Mouse (Mus musculus) stomach, embryonic 14.5 days (tissue): Measurements from ENCODE around the gene Ctdnep1. TPM values are rescaled to one million over a fixed set of nuclear protein-coding genes. Genes with fewer than 3 reads are reported as not detected.
A peak's percentile ranks its signal among the peaks of the same experiment; 100 is the strongest.

Experiments used
- ATAC-seq: fragments of 200-750 bp; cut with Nextera tagmentation; 2 replicates; pipeline ENCODE4 v1.8.0; 2017; ENCODE audit warnings: low read depth, moderate TSS enrichment; ENCODE audit not compliant: insufficient number of reproducible peaks, insufficient read depth, low FRiP score
- H3K27ac ChIP-seq: fragments of 300-500 bp; sonication (generic); 2 replicates; pipeline ENCODE4 v1.5.1; 2014; ENCODE audit warnings: mild to moderate bottlenecking, low read length, moderate library complexity, mixed read lengths
- H3K27me3 ChIP-seq: fragments of 300-500 bp; sonication (generic); 2 replicates; pipeline ENCODE4 v1.6.1; 2014; ENCODE audit warnings: low read length, control low read depth, mixed read lengths; ENCODE audit not compliant: control insufficient read depth, insufficient read depth
- H3K36me3 ChIP-seq: fragments of 300-500 bp; sonication (generic); 2 replicates; pipeline ENCODE4 v1.6.1; 2014; ENCODE audit warnings: mild to moderate bottlenecking, control low read depth, low read length, moderate library complexity, mixed read lengths; ENCODE audit not compliant: control insufficient read depth, insufficient read depth
- H3K4me1 ChIP-seq: fragments of 300-500 bp; sonication (generic); 2 replicates; pipeline ENCODE4 v1.6.1; 2014; ENCODE audit warnings: low read length, control low read depth, mixed read lengths; ENCODE audit not compliant: control insufficient read depth, insufficient read depth
- H3K4me2 ChIP-seq: fragments of 300-500 bp; sonication (generic); replicated peaks from 2 replicates; pipeline ENCODE4 v1.6.1; 2014; ENCODE audit warnings: low read depth, low read length, control low read depth
- H3K4me3 ChIP-seq: fragments of 300-500 bp; sonication (generic); 2 replicates; pipeline ENCODE4 v1.5.1; 2014; ENCODE audit warnings: low read depth, low read length, control low read depth
- H3K9ac ChIP-seq: fragments of 300-500 bp; sonication (generic); replicated peaks from 2 replicates; pipeline ENCODE4 v1.6.1; 2014; ENCODE audit warnings: low read depth, mild to moderate bottlenecking, control low read depth, low read length, moderate library complexity, mixed read lengths
- H3K9me3 ChIP-seq: fragments of 300-500 bp; sonication (generic); 2 replicates; pipeline ENCODE4 v1.6.1; 2016; ENCODE audit warnings: low read depth, low read length, control low read depth; ENCODE audit not compliant: control insufficient read depth
- WGBS: fragments of 180-500 bp; shearing (Covaris S2); extraction: QIAGEN DNeasy Blood & Tissue Kit; methylation state at CpG from one replicate; pipeline ENCODE4 v1.1.7; 2014; 5-methylcytosine and 5-hydroxymethylcytosine counted together
- polyA plus RNA-seq: library from polyadenylated mRNA; unstranded; fragments of >200 nt; fragmentation: Nextera tagmentation; extraction: Ambion mirVana; gene quantifications from 2 replicates; pipeline ENCODE4 v1.2.1, GENCODE M21; 2014

Ctdnep1 gene
- polyA plus RNA-seq, 1 experiment from 2014 or later: 29.5 TPM

- Histone ChIP-seq H3K4me1 (peaks cover 47% of the 10 kb centered on the region), H3K27me3 (no peaks in the 10 kb centered on the region), H3K27ac (peak overlapping the region; percentile 85), H3K36me3 (peaks cover 12% of the 10 kb centered on the region), H3K9me3 (no peaks in the 10 kb centered on the region), H3K4me3 (peak overlapping the region; percentile 23), H3K9ac (no peak overlapping the region; the same call in 1 of the 2 replicates), H3K4me2 (peak overlapping the region; percentile 45)
- no peak for ATAC-seq
- WGBS: 21% methylated on average over 12 of the region's 12 CpGs
Measured at GRCm38 (mm10) chr11:70028401-70029129, 47.6 kb downstream of the Ctdnep1 start.

GRCm38 (mm10) chr11:70029130-70029801, 48.3 kb downstream of the Ctdnep1 start:
- WGBS: 2% methylated on average over 20 of the region's 20 CpGs
- ATAC-seq: peak; percentile 84
- peaks cover 46% of the 10 kb centered on the region for H3K4me1 ChIP-seq

GRCm38 (mm10) chr11:70029829-70030550, 49.0 kb downstream of the Ctdnep1 start:
- Histone ChIP-seq H3K4me1 (peaks cover 44% of the 10 kb centered on the region), H3K4me2 (peak overlapping the region; percentile 45), H3K4me3 (peak overlapping the region; percentile 23; the same call in 1 of the 2 replicates), H3K27me3 (no peaks in the 10 kb centered on the region), H3K9ac (no peak overlapping the region), H3K36me3 (peaks cover 12% of the 10 kb centered on the region), H3K9me3 (no peaks in the 10 kb centered on the region), H3K27ac (peak overlapping the region; percentile 85; the same call in 1 of the 2 replicates)
- peak; percentile 15; the same call in 1 of the 2 replicates for ATAC-seq
- WGBS: 30% methylated on average over 11 of the region's 11 CpGs

More at GRCm38 (mm10) chr11:70029130-70029801, 48.3 kb downstream of the Ctdnep1 start:
- H3K4me2 ChIP-seq: peak overlapping the region; percentile 45
- no peaks in the 10 kb centered on the region for H3K9me3 ChIP-seq
- peak overlapping the region; percentile 85 for H3K27ac ChIP-seq
- H3K4me3 ChIP-seq: peak overlapping the region; percentile 23
- H3K27me3 ChIP-seq: no peaks in the 10 kb centered on the region
- H3K36me3 ChIP-seq: peaks cover 12% of the 10 kb centered on the region
- H3K9ac ChIP-seq: no peak overlapping the region

- H3K9ac ChIP-seq: no peak overlapping the region
- WGBS: 92% methylated on average over 28 of the region's 28 CpGs
- no peak overlapping the region for H3K4me2 ChIP-seq
- no peak overlapping the region for H3K27ac ChIP-seq
- no peaks in the 10 kb centered on the region for H3K27me3 ChIP-seq
- H3K4me3 ChIP-seq: no peak overlapping the region
- peaks cover 41% of the 10 kb centered on the region for H3K4me1 ChIP-seq
- no peak for ATAC-seq
- H3K36me3 ChIP-seq: peaks cover 12% of the 10 kb centered on the region
- H3K9me3 ChIP-seq: no peaks in the 10 kb centered on the region
Measured at GRCm38 (mm10) chr11:70030651-70031320, 49.8 kb downstream of the Ctdnep1 start.

- Histone ChIP-seq H3K27me3 (no peaks in the 10 kb centered on the region), H3K9ac (no peak overlapping the region), H3K9me3 (no peaks in the 10 kb centered on the region), H3K36me3 (peaks cover 12% of the 10 kb centered on the region), H3K4me2 (no peak overlapping the region), H3K4me3 (no peak overlapping the region), H3K27ac (no peak overlapping the region), H3K4me1 (peaks cover 36% of the 10 kb centered on the region)
- no peak for ATAC-seq
- WGBS: 96% methylated on average over 11 of the region's 11 CpGs
Measured at GRCm38 (mm10) chr11:70031321-70031670, 50.3 kb downstream of the Ctdnep1 start.

- WGBS: 70% methylated on average over 7 of the region's 7 CpGs
- H3K36me3 ChIP-seq: peaks cover 14% of the 10 kb centered on the region; the same call in 1 of the 2 replicates
- no peak for ATAC-seq
Measured at GRCm38 (mm10) chr11:70038174-70038573, 57.2 kb downstream of the Ctdnep1 start.

GRCm38 (mm10) chr11:70039631-70040030, 58.7 kb downstream of the Ctdnep1 start:
- H3K36me3 ChIP-seq: peaks cover 23% of the 10 kb centered on the region

More at GRCm38 (mm10) chr11:70038174-70038573, 57.2 kb downstream of the Ctdnep1 start:
- no peak overlapping the region for H3K4me3 ChIP-seq
- H3K27me3 ChIP-seq: no peaks in the 10 kb centered on the region
- H3K27ac ChIP-seq: no peak overlapping the region
- H3K4me1 ChIP-seq: no peaks in the 10 kb centered on the region
- no peak overlapping the region for H3K9ac ChIP-seq
- no peak overlapping the region for H3K4me2 ChIP-seq
- H3K9me3 ChIP-seq: no peaks in the 10 kb centered on the region

GRCm38 (mm10) chr11:70040184-70040583, 59.2 kb downstream of the Ctdnep1 start:
- no peak for ATAC-seq
- Histone ChIP-seq H3K27ac (no peak overlapping the region), H3K4me2 (no peak overlapping the region), H3K9ac (no peak overlapping the region), H3K36me3 (peaks cover 23% of the 10 kb centered on the region), H3K4me1 (no peaks in the 10 kb centered on the region), H3K9me3 (no peaks in the 10 kb centered on the region), H3K4me3 (no peak overlapping the region), H3K27me3 (no peaks in the 10 kb centered on the region)
- WGBS: 87% methylated on average over 7 of the region's 7 CpGs

More at GRCm38 (mm10) chr11:70039631-70040030, 58.7 kb downstream of the Ctdnep1 start:
- H3K9me3 ChIP-seq: no peaks in the 10 kb centered on the region
- no peak overlapping the region for H3K4me2 ChIP-seq
- no peak for ATAC-seq
- no peak overlapping the region for H3K27ac ChIP-seq
- WGBS: 90% methylated on average over 10 of the region's 10 CpGs
- H3K27me3 ChIP-seq: no peaks in the 10 kb centered on the region
- H3K9ac ChIP-seq: no peak overlapping the region
- H3K4me3 ChIP-seq: no peak overlapping the region
- no peaks in the 10 kb centered on the region for H3K4me1 ChIP-seq
